Mouse (Mus musculus): ENCODE measurements around the gene Neurod4.

GRCm38 (mm10) chr10:130276496-130276895 lies 3.5 kb downstream of the Neurod4 start:
- TF ChIP-seq CTCF (conservative IDR thresholded peaks at IDR 0.05 in 1 of 2, IDR thresholded peaks at IDR 0.05 in 1 of 2; ENCODE audit: low read depth in 2 of 2, low read length in 2 of 2) (no peak), EP300 (IDR thresholded peaks at IDR 0.05; ENCODE audit: low read length) (peak; percentile 98), POLR2A (IDR thresholded peaks at IDR 0.05; ENCODE audit: low read depth, low read length) (no peak), RAD21 (IDR thresholded peaks at IDR 0.05; ENCODE audit: low read depth, low read length) (no peak), POLR2AphosphoS2 (IDR thresholded peaks at IDR 0.05; ENCODE audit: low read depth, low read length) (no peak), CHD2 (IDR thresholded peaks at IDR 0.05; ENCODE audit: low read length) (peak; percentile 54; the same call in 1 of the 2 replicates), TCF12 (IDR thresholded peaks at IDR 0.05; ENCODE audit: low read depth, low read length) (peak; percentile 78), UBTF (IDR thresholded peaks at IDR 0.05; ENCODE audit: low read depth, low read length) (no peak), MAX (IDR thresholded peaks at IDR 0.05; ENCODE audit: low read length) (no peak), MXI1 (IDR thresholded peaks at IDR 0.05; ENCODE audit: low read depth, low read length) (no peak), BHLHE40 (IDR thresholded peaks at IDR 0.05; ENCODE audit: low read depth, low read length) (peak; percentile 39; the same call in 1 of the 2 replicates)

All from CH12.LX (cell line).